Comparison of ENCODE assay signal across 7 mouse cellular contexts in genomic region chr6:148945509-148946408, GRCm38 (mm10). TPM values are rescaled to one million over a fixed set of nuclear protein-coding genes. Genes with fewer than 3 reads are reported as not detected.
A peak's percentile ranks its signal among the peaks of the same experiment; 100 is the strongest.
DNase-seq lines count a peak whose midpoint lies in the region; ATAC-seq and TF ChIP-seq lines count a peak whose summit lies in the region.

No protein-coding gene starts in this region.

- peak overlapping the region; percentile 83 for H3K9ac ChIP-seq in hindbrain, embryonic 16.5 days (ENCODE audit: low read depth, low read length)
- peak overlapping the region; percentile 98 for H3K9ac ChIP-seq in limb, embryonic 13.5 days
- peak overlapping the region; percentile 93 for H3K9ac ChIP-seq in midbrain, embryonic 13.5 days (replicated peaks)

- no peak for TF ChIP-seq CTCF in gastrocnemius, adult 2 months (IDR thresholded peaks at IDR 0.05)

- no peaks in the 10 kb centered on the region for H3K27me3 ChIP-seq in hindbrain, embryonic 16.5 days (replicated peaks; ENCODE audit: control insufficient read depth, insufficient read depth, low read length)
- H3K27me3 ChIP-seq in limb, embryonic 13.5 days: no peaks in the 10 kb centered on the region
- no peaks in the 10 kb centered on the region for H3K27me3 ChIP-seq in midbrain, embryonic 13.5 days

- no peaks in the 10 kb centered on the region for H3K36me3 ChIP-seq in hindbrain, embryonic 16.5 days (ENCODE audit: control insufficient read depth, insufficient read depth, low read length)
- H3K36me3 ChIP-seq in limb, embryonic 13.5 days: peaks cover 5% of the 10 kb centered on the region; the same call in 1 of the 2 replicates
- H3K36me3 ChIP-seq in midbrain, embryonic 13.5 days: no peaks in the 10 kb centered on the region

- intact Hi-C loops in gastrocnemius, adult 2 months (cut with DNase I): loop anchor here (5.0 kb wide), 1 partner anchor 157 kb away; the partner anchor contains the start of gene Dennd5b

- DNase-seq in cerebellum, postnatal 14 days: peak; percentile 38 to 44
- peak; percentile 37 for DNase-seq in gastrocnemius, adult 2 months
- DNase-seq in spleen, postnatal 10 days (ENCODE audit: low spot score in 2 of 2): peak; percentile 58 to 59

- peak overlapping the region; percentile 78 for H3K27ac ChIP-seq in gastrocnemius, adult 2 months
- H3K27ac ChIP-seq in hindbrain, embryonic 16.5 days (ENCODE audit: low read depth, low read length): peak overlapping the region; percentile 79
- H3K27ac ChIP-seq in limb, embryonic 13.5 days: peak overlapping the region; percentile 91
- peak overlapping the region; percentile 80 for H3K27ac ChIP-seq in midbrain, embryonic 13.5 days

- WGBS in hindbrain, embryonic 16.5 days: under 1% methylated on average over 72 of the region's 75 CpGs
- under 1% methylated on average over 72 of the region's 75 CpGs for WGBS in limb, embryonic 13.5 days
- WGBS in midbrain, embryonic 13.5 days: under 1% methylated on average over 75 of the region's 75 CpGs

- H3K4me1 ChIP-seq in hindbrain, embryonic 16.5 days (ENCODE audit: control insufficient read depth, insufficient read depth, low read depth, low read length): peaks cover 4% of the 10 kb centered on the region; the same call in 1 of the 2 replicates
- peaks cover 26% of the 10 kb centered on the region for H3K4me1 ChIP-seq in limb, embryonic 13.5 days
- H3K4me1 ChIP-seq in midbrain, embryonic 13.5 days (replicated peaks): peaks cover 32% of the 10 kb centered on the region

- H3K9me3 ChIP-seq in hindbrain, embryonic 16.5 days (ENCODE audit: control insufficient read depth, low read length): no peaks in the 10 kb centered on the region
- no peaks in the 10 kb centered on the region for H3K9me3 ChIP-seq in limb, embryonic 13.5 days
- H3K9me3 ChIP-seq in midbrain, embryonic 13.5 days: no peaks in the 10 kb centered on the region

- ATAC-seq in activated CD4-positive, CD25-positive, alpha-beta regulatory T cell, adult 4 months: peak; percentile 34
- peak; percentile 43 for ATAC-seq in hindbrain, embryonic 16.5 days
- peak; percentile 37 for ATAC-seq in limb, embryonic 13.5 days (ENCODE audit: low FRiP score, low read depth)
- ATAC-seq in midbrain, embryonic 13.5 days: peak; percentile 59

- H3K4me3 ChIP-seq in gastrocnemius, adult 2 months: peak overlapping the region; percentile 94
- H3K4me3 ChIP-seq in hindbrain, embryonic 16.5 days (ENCODE audit: low read length): peak overlapping the region; percentile 76
- peak overlapping the region; percentile 91 for H3K4me3 ChIP-seq in limb, embryonic 13.5 days
- H3K4me3 ChIP-seq in midbrain, embryonic 13.5 days (replicated peaks): peak overlapping the region; percentile 94

- H3K4me2 ChIP-seq in hindbrain, embryonic 16.5 days (ENCODE audit: low read length): peak overlapping the region; percentile 96
- H3K4me2 ChIP-seq in limb, embryonic 13.5 days (replicated peaks): peak overlapping the region; percentile 76
- peak overlapping the region; percentile 70 for H3K4me2 ChIP-seq in midbrain, embryonic 13.5 days (replicated peaks)

RNA-seq across cellular contexts. Expression of gene Sinhcaf, which starts 0.5 kb away (rescaled TPM):
- 10 to 100 TPM; 61.4 to 62.9 TPM for polyA plus RNA-seq in activated CD4-positive, CD25-positive, alpha-beta regulatory T cell, adult 4 months (2017; shearing (Covaris generic))
- total RNA-seq in gastrocnemius, adult 2 months (2021): 1 to 10 TPM; 1.2 to 2.0 TPM
- 31.2 and 38.7 TPM in 2 replicates for polyA plus RNA-seq in hindbrain, embryonic 16.5 days (2015; fragmentation: Nextera tagmentation; extraction: Ambion mirVana)
- 107 and 108 TPM in 2 replicates for polyA plus RNA-seq in limb, embryonic 13.5 days (2015; fragmentation: Nextera tagmentation; extraction: Ambion mirVana)
- polyA plus RNA-seq in midbrain, embryonic 13.5 days (2015; fragmentation: Nextera tagmentation; extraction: Ambion mirVana): 141 and 156 TPM in 2 replicates

RNA-seq across cellular contexts. Expression of gene Caprin2, which starts 49.7 kb away (rescaled TPM):
- polyA plus RNA-seq in activated CD4-positive, CD25-positive, alpha-beta regulatory T cell, adult 4 months (2017; shearing (Covaris generic)): 1 to 10 TPM; 2.9 to 3.7 TPM
- total RNA-seq in gastrocnemius, adult 2 months (2021): 1 to 10 TPM; 2.7 to 3.4 TPM
- 9.6 and 10.3 TPM in 2 replicates for polyA plus RNA-seq in hindbrain, embryonic 16.5 days (2015; fragmentation: Nextera tagmentation; extraction: Ambion mirVana)
- 15.1 and 17.7 TPM in 2 replicates for polyA plus RNA-seq in limb, embryonic 13.5 days (2015; fragmentation: Nextera tagmentation; extraction: Ambion mirVana)
- 14.5 and 17.1 TPM in 2 replicates for polyA plus RNA-seq in midbrain, embryonic 13.5 days (2015; fragmentation: Nextera tagmentation; extraction: Ambion mirVana)

Comparison
In these comparisons a context has a peak if more than half of its experiments do, and no peak if none do; other contexts are left out.
1. Peak in every context shown above with its lines: DNase-seq, ATAC-seq, H3K4me3 ChIP-seq and H3K27ac ChIP-seq.